Mouse (Mus musculus) limb, embryonic 14.5 days (tissue): ENCODE results near the gene Zfp697. TPM values are rescaled to one million over a fixed set of nuclear protein-coding genes. Genes with fewer than 3 reads are reported as not detected.

ENCODE experiments used
- ATAC-seq: fragments of 200-750 bp; cut with Nextera tagmentation; 2 replicates; pipeline ENCODE4 v1.8.0; 2017; ENCODE audit warnings: low read depth, moderate number of reproducible peaks, moderate TSS enrichment; ENCODE audit not compliant: low FRiP score
- DNase-seq: peaks from one replicate; pipeline ENCODE4 v3.0.0-alpha.2; 2015; ENCODE audit warnings: low spot score
- H3K27ac ChIP-seq: fragments of 300-500 bp; sonication (generic); replicated peaks from 2 replicates; pipeline ENCODE4 v1.5.1; 2014; ENCODE audit warnings: low read depth, mild to moderate bottlenecking, low read length, moderate library complexity, mixed read lengths
- H3K27me3 ChIP-seq: fragments of 300-500 bp; sonication (generic); 2 replicates; pipeline ENCODE4 v1.6.1; 2014; ENCODE audit warnings: low read length, mixed read lengths; ENCODE audit not compliant: control insufficient read depth, insufficient read depth
- H3K36me3 ChIP-seq: fragments of 300-500 bp; sonication (generic); 2 replicates; pipeline ENCODE4 v1.6.1; 2014; ENCODE audit warnings: mild to moderate bottlenecking, low read length, moderate library complexity, mixed read lengths; ENCODE audit not compliant: control insufficient read depth, insufficient read depth
- H3K4me1 ChIP-seq: fragments of 300-500 bp; sonication (generic); 2 replicates; pipeline ENCODE4 v1.6.1; 2014; ENCODE audit warnings: antibody characterized with exemption, low read length, mixed read lengths; ENCODE audit not compliant: control insufficient read depth, insufficient read depth
- H3K4me2 ChIP-seq: fragments of 300-500 bp; sonication (generic); replicated peaks from 2 replicates; pipeline ENCODE4 v1.6.1; 2014; ENCODE audit warnings: low read depth, mild to moderate bottlenecking, low read length, moderate library complexity; ENCODE audit not compliant: severe bottlenecking
- H3K4me3 ChIP-seq: fragments of 300-500 bp; sonication (generic); replicated peaks from 2 replicates; pipeline ENCODE4 v1.5.1; 2014; ENCODE audit warnings: low read length
- H3K9ac ChIP-seq: fragments of 300-500 bp; sonication (generic); 2 replicates; pipeline ENCODE4 v1.6.1; 2014; ENCODE audit warnings: mild to moderate bottlenecking, low read depth, low read length, moderate library complexity; ENCODE audit not compliant: severe bottlenecking
- H3K9me3 ChIP-seq: fragments of 300-500 bp; sonication (generic); 2 replicates; pipeline ENCODE4 v1.6.1; 2016; ENCODE audit warnings: low read length; ENCODE audit not compliant: control insufficient read depth
- POLR2A ChIP-seq: fragments of 200-500 bp; IDR thresholded peaks from 2 replicates; pipeline ENCODE4 v1.8.0; 2012; ENCODE audit warnings: inconsistent platforms, mild to moderate bottlenecking, moderate library complexity, borderline replicate concordance; ENCODE audit not compliant: insufficient read depth, insufficient read length; ENCODE audit errors: extremely low read depth
- WGBS: fragments of 180-500 bp; shearing (Covaris S2); extraction: QIAGEN DNeasy Blood & Tissue Kit; methylation state at CpG from one replicate; pipeline ENCODE4 v1.1.7; 2014; 5-methylcytosine and 5-hydroxymethylcytosine counted together
- polyA plus RNA-seq, 2 experiments: library from polyadenylated mRNA; depleted of rRNA in 1 of 2; stranded (reverse) in 1 of 2; unstranded in 1 of 2; fragments of >200 nt; fragmentation: Nextera tagmentation in 1 of 2; extraction: Ambion mirVana in 1 of 2; gene quantifications; 2 replicates each; pipeline versions ENCODE4 v1.2.1 to v1.2.3; 2012 to 2014

The Zfp697 gene
- polyA plus RNA-seq, 2 experiments: 6.4 to 8.6 TPM

- no peak for ATAC-seq
- WGBS: 75% methylated on average over 6 of the region's 6 CpGs
Measured at GRCm38 (mm10) chr3:98348106-98348505, 34.2 kb upstream of the Zfp697 start.

GRCm38 (mm10) chr3:98348705-98349104, 33.6 kb upstream of the Zfp697 start:
- H3K9me3 ChIP-seq: no peaks in the 10 kb centered on the region
- no peaks in the 10 kb centered on the region for H3K27me3 ChIP-seq
- H3K36me3 ChIP-seq: no peaks in the 10 kb centered on the region
- no peak for TF ChIP-seq POLR2A
- H3K27ac ChIP-seq: no peak overlapping the region
- H3K4me2 ChIP-seq: no peak overlapping the region
- 30% methylated on average over 6 of the region's 8 CpGs for WGBS
- ATAC-seq (no peak), DNase-seq (no peak)
- no peaks in the 10 kb centered on the region for H3K4me1 ChIP-seq
- H3K9ac ChIP-seq: no peak overlapping the region
- H3K4me3 ChIP-seq: no peak overlapping the region

More at GRCm38 (mm10) chr3:98348106-98348505, 34.2 kb upstream of the Zfp697 start:
- H3K4me1 ChIP-seq: no peaks in the 10 kb centered on the region
- H3K4me2 ChIP-seq: no peak overlapping the region
- no peak for DNase-seq
- no peaks in the 10 kb centered on the region for H3K27me3 ChIP-seq
- H3K27ac ChIP-seq: no peak overlapping the region
- H3K4me3 ChIP-seq: no peak overlapping the region
- no peak for TF ChIP-seq POLR2A
- H3K9ac ChIP-seq: no peak overlapping the region
- H3K36me3 ChIP-seq: no peaks in the 10 kb centered on the region
- H3K9me3 ChIP-seq: no peaks in the 10 kb centered on the region

GRCm38 (mm10) chr3:98353892-98354291, 28.4 kb upstream of the Zfp697 start:
- H3K27ac ChIP-seq: no peak overlapping the region
- TF ChIP-seq POLR2A: no peak
- H3K4me3 ChIP-seq: no peak overlapping the region
- H3K36me3 ChIP-seq: no peaks in the 10 kb centered on the region
- no peaks in the 10 kb centered on the region for H3K4me1 ChIP-seq
- WGBS: 32% methylated on average over 7 of the region's 7 CpGs
- DNase-seq: peak; percentile 90
- no peaks in the 10 kb centered on the region for H3K27me3 ChIP-seq
- no peak for ATAC-seq
- no peaks in the 10 kb centered on the region for H3K9me3 ChIP-seq
- no peak overlapping the region for H3K4me2 ChIP-seq
- H3K9ac ChIP-seq: no peak overlapping the region

DNA sequence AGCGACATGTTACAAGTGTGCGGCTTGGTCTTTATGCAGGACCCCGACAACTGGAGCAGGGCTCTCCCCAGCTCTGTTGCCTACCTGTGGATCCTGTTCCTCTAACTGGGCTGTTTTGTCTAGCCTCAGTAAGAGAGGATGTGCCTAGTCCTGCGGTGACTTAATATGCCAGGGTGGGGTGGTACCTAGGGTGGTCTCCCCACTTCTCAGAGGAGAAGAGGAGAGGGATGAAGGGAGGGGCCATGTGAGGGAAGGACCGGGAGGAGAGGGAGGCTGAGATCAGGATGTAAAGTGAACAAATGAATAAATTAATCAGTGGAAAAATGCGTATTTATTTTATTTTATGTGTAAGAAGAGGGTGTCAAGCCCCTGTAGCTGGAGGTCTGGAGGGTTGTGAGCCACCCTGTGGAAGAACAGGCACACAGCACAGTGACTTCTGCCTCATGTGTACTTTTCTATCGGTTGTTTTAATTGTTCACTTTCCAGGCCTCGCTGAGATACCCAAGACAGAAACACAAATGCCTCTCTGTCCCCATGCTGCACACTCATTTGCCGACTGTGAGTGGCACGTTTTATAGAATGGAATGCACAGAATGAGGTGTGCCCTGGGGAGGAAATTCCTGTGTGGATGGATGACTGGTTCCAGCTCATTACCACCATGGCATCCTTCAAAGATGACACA, 26.8 kb upstream of the Zfp697 start:
- no peak overlapping the region for H3K4me2 ChIP-seq
- peak; percentile 56 for DNase-seq
- H3K36me3 ChIP-seq: no peaks in the 10 kb centered on the region
- no peak overlapping the region for H3K9ac ChIP-seq
- no peak for TF ChIP-seq POLR2A
- 63% methylated on average over 10 of the region's 10 CpGs for WGBS
- H3K9me3 ChIP-seq: no peaks in the 10 kb centered on the region
- H3K27ac ChIP-seq: no peak overlapping the region
- H3K4me1 ChIP-seq: no peaks in the 10 kb centered on the region
- no peak overlapping the region for H3K4me3 ChIP-seq
- H3K27me3 ChIP-seq: no peaks in the 10 kb centered on the region
- ATAC-seq: peak; percentile 76

GRCm38 (mm10) chr3:98356026-98356365, 26.3 kb upstream of the Zfp697 start:
- no peaks in the 10 kb centered on the region for H3K9me3 ChIP-seq
- no peak for TF ChIP-seq POLR2A
- H3K27ac ChIP-seq: no peak overlapping the region
- WGBS: 61% methylated on average over 6 of the region's 6 CpGs
- H3K36me3 ChIP-seq: no peaks in the 10 kb centered on the region
- DNase-seq (no peak), ATAC-seq (no peak)
- no peak overlapping the region for H3K4me3 ChIP-seq
- no peak overlapping the region for H3K9ac ChIP-seq
- no peak overlapping the region for H3K4me2 ChIP-seq
- no peaks in the 10 kb centered on the region for H3K4me1 ChIP-seq
- no peaks in the 10 kb centered on the region for H3K27me3 ChIP-seq
